Mouse (Mus musculus) brain, embryonic 18.5 days (tissue): ENCODE measurements around the gene Kdm4b.

Source experiments
- DNase-seq: peaks from one replicate; pipeline ENCODE4 v3.0.0-alpha.2; 2012; ENCODE audit warnings: low read depth, low spot score

Kdm4b gene

GRCm38 (mm10) chr17:56431582-56431981 lies 105.7 kb downstream of the Kdm4b start:
- no peak for DNase-seq

GRCm38 (mm10) chr17:56439731-56440460 lies 114.0 kb downstream of the Kdm4b start:
- DNase-seq, result no peak

- no peak for DNase-seq
These were observed 116.5 kb downstream of the Kdm4b start for GRCm38 (mm10) chr17:56442316-56442715.

GRCm38 (mm10) chr17:56443341-56443795 lies 117.5 kb downstream of the Kdm4b start:
- DNase-seq, result no peak

- no peak for DNase-seq
These were observed 118.9 kb downstream of the Kdm4b start for GRCm38 (mm10) chr17:56444771-56445170.

- DNase-seq, result peak; percentile 60
These were observed 119.5 kb downstream of the Kdm4b start for GRCm38 (mm10) chr17:56445397-56445796.

GRCm38 (mm10) chr17:56447716-56448115 lies 121.9 kb downstream of the Kdm4b start:
- no peak for DNase-seq
